Mouse (Mus musculus): ENCODE measurements around the gene Fam71e2.

Fam71e2 gene

GRCm38 (mm10) chr7:4739544-4740275, 31.4 kb downstream of the Fam71e2 start, which contains the start of gene Kmt5c:
Gene Kmt5c, plus strand, starts transcription at chr7:4740115.
- peak; percentile 98 for DNase-seq (ENCODE audit: low read depth, low spot score)

DNA sequence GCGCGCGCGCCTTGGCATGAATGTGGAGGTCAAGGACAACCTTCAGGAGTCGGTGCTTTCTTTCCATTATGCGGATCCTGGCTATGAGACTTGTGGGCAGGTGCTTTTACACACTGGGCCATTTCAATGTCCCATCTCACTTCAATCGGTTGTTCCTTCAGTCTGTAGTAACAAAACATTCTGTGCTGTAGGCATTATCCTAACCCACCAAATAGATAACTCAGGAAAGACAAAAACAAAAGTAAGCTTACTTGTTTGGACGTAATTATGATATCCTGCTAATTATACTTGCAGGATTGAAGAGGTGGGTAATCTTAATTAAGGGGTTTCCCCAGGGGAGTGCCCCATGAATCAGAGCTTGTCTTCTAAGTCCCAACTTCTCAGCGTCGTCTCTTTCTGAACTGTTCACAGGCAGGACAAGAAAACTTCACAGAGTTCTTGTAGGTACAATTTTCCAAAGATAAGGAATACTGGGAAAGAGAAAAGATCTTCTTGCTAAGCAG, 32.0 kb downstream of the Fam71e2 start:
- no peak for DNase-seq (ENCODE audit: low read depth, low spot score)

DNA sequence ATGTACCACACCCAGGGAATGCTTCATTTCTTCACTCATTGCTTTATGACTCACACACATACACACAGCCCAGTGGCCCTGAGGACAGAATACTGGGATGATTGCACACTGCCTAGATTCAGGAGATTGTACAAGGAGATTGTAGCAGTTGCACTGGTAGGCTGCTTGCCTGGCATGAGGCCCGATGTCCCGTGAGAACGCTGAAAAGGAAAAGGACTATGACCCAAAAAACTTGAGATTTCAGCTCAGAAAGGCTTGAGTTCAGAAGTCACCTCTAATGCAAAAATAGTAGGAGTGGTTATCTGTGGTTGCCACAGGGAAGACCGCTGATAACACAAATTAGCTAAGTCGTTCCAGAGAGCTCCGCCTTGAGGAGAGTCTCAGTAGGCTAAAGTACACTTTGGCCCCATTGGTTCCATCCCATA, 38.1 kb downstream of the Fam71e2 start:
- no peak for DNase-seq (ENCODE audit: low read depth, low spot score)

- DNase-seq (ENCODE audit: low read depth, low spot score) = no peak
These were observed 40.0 kb downstream of the Fam71e2 start for GRCm38 (mm10) chr7:4731090-4731489.

DNA sequence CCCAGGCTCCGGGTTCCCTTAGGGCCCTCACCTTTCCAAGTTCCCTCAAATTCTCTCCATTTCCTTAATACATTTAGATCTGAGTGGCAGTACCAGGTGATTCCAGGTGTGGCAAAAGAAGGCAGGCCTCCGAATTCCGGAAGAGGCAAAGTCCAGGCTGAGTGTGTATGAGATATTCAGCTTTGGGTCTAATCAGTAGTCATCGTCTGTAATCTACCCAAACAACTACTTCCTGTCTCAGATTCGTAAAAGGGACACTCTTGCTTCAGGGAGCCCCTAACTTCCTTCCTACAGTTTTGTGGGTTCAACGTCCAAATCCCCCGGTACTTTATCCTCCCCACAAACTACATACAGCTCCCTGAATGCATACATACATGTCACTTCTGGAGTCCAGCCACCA, 45.9 kb downstream of the Fam71e2 start, which contains the start of gene Tmem150b:
TSS of gene Tmem150b (minus strand) at position 81 of the 400 bp plus-strand sequence.
- no peak for DNase-seq (ENCODE audit: low read depth, low spot score)

GRCm38 (mm10) chr7:4724359-4724758, 46.7 kb downstream of the Fam71e2 start:
- no peak for DNase-seq (ENCODE audit: low read depth, low spot score)

- DNase-seq (ENCODE audit: low read depth, low spot score) = no peak
These were observed 47.6 kb downstream of the Fam71e2 start for GRCm38 (mm10) chr7:4723508-4723907.

GRCm38 (mm10) chr7:4719276-4719675, 51.8 kb downstream of the Fam71e2 start:
- no peak for DNase-seq (ENCODE audit: low read depth, low spot score)

DNA sequence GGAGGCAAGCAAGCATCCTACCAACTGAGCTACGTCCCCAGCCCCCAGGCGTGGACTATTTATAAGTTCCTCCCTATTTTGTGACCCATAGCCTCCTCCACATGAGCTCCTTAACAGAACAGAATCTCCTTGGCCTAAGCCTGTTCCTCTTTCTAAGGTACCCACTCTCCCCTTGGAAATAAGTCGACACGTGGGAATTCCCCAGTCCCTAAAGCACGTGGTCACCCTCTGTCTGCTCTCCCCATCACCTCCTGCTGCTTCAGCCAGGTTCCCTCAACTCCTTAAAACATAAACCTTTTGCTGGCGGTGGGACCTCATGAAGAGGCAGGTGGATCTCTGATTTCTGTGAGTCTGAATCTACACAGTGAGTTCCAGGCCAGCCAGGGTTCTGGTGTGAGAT, 54.1 kb downstream of the Fam71e2 start:
- DNase-seq (ENCODE audit: low read depth, low spot score) = no peak

- DNase-seq (ENCODE audit: low read depth, low spot score) = no peak
These were observed 58.5 kb downstream of the Fam71e2 start for GRCm38 (mm10) chr7:4712594-4712993.

DNA sequence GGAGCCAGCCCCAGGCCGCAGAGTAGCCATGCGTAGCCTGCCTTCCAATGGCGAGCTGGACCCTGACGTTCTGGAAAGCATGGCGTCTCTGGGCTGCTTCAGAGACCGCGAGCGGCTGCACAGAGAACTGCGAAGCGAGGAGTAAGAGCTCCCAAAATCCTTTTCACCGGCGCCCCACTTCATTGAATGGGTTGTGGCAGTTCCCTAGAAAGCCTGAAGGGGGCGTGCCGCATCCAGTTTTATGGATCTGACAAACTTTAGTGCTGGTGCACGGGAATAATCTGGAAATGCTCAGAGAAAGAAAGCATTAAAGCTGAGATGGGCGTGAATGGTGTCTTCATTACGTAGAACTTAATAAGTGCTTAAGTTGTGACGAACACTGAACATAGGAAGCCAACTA, 66.0 kb downstream of the Fam71e2 start:
- DNase-seq (ENCODE audit: low read depth, low spot score) = no peak

Data from embryo, embryonic 11.5 days (tissue).